Mouse (Mus musculus) CD4-positive, CD25-positive, alpha-beta regulatory T cell, adult 4 months (primary cell): ENCODE measurements at regions not wholly inside any gene's neighbourhood (a gene's known extent, or its start where the extent isn't known, plus 50 kb on each side); places are given as distances from the start of the nearest gene placed in this dataset.
"Not testable (repeated sequence)": the region's sequence is repeated elsewhere in the genome, so short reads cannot be mapped to it uniquely, and the experiment has no call there.

Experiments used
- ATAC-seq: one replicate; pipeline ENCODE4 v1.8.0; 2017

- ATAC-seq, result not testable (repeated sequence)
These were observed 84.8 kb upstream of the Ezh2 start for GRCm38 (mm10) chr6:47679946-47680345.

- ATAC-seq, result not testable (repeated sequence)
These were observed 77.6 kb upstream of the Ezh2 start for GRCm38 (mm10) chr6:47672741-47673140.

GRCm38 (mm10) chr6:47652880-47653279, 57.7 kb upstream of the Ezh2 start:
- not testable (repeated sequence) for ATAC-seq

- ATAC-seq, result not testable (repeated sequence)
These were observed 56.2 kb upstream of the Ezh2 start for GRCm38 (mm10) chr6:47651385-47651718.

- peak; percentile 89 for ATAC-seq
These were observed 55.6 kb upstream of the Ezh2 start for GRCm38 (mm10) chr6:47650463-47651384.

GRCm38 (mm10) chr6:47649961-47650360, 54.8 kb upstream of the Ezh2 start:
- ATAC-seq, result no peak

- ATAC-seq, result no peak
These were observed 54.4 kb upstream of the Ezh2 start for GRCm38 (mm10) chr6:47649451-47649931.

GRCm38 (mm10) chr6:47648899-47649298, 53.8 kb upstream of the Ezh2 start:
- ATAC-seq, result no peak

- no peak for ATAC-seq
These were observed 53.2 kb upstream of the Ezh2 start for GRCm38 (mm10) chr6:47648316-47648715.

- no peak for ATAC-seq
These were observed 52.7 kb upstream of the Ezh2 start for GRCm38 (mm10) chr6:47647876-47648275.

GRCm38 (mm10) chr6:47646731-47647567, 51.8 kb upstream of the Ezh2 start:
- no peak for ATAC-seq

- ATAC-seq, result no peak
These were observed 50.9 kb upstream of the Ezh2 start for GRCm38 (mm10) chr6:47646022-47646421.
